Mouse (Mus musculus) embryonic fibroblast, embryonic 13.5 days (primary cell): ENCODE results near the gene Elovl5.

Experiments
- CTCF ChIP-seq: IDR thresholded peaks from 2 replicates; pipeline ENCODE4 v1.5.1; 2011; ENCODE audit warnings: mild to moderate bottlenecking, control low read depth, low read length, moderate library complexity, borderline replicate concordance; ENCODE audit not compliant: insufficient read depth
- POLR2A ChIP-seq: IDR thresholded peaks from 2 replicates; pipeline ENCODE4 v1.6.1; 2011; ENCODE audit warnings: low read depth, mild to moderate bottlenecking, control low read depth, low read length, moderate library complexity

GRCm38 (mm10) chr9:78030835-78031456 lies 113.8 kb downstream of the Elovl5 start:
- TF ChIP-seq CTCF: no peak
- no peak for TF ChIP-seq POLR2A
